Mouse (Mus musculus): ENCODE data around the gene Lrrc8a.

Gene Lrrc8a

DNA sequence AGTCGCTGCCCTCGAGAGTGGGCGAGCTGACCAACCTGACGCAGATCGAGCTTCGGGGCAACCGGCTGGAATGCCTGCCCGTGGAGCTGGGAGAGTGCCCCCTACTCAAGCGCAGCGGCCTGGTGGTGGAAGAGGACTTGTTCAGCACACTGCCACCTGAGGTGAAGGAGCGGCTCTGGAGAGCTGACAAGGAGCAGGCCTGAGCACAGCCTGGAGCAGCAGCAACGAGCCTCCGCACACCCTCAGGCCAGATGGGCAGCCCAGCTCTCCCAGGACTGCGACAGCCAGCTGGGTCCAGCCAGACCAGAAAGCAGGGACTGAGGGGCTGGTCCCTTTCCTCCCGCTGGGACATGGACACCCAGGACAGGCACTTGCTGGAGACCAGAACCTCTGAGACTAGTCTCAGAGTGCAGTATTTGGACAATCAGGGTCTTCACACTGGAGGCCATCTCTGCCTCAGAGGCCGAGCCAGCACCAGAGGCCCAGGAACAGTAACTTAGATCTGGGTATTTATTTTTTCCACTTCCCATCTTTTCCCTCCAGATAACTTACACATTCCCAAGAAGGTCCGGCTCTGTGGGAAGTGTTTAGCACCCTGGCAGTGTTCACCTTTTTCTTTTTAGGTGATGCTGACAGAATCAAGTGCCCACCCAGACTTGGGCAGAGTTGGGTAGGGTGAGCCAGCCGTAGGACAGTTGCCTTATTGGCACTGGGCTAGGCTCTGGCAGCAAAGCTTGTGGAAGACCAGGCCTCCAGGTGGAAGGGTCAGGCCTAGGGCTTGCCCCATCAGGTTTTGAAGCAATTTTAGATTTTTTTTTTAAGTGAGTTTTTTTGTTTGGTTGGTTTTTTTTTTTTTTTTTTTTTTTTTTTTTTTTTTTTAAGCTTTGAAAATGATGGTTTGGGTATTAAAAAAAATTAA is 24.7 kb downstream of the Lrrc8a start:
- DNase-seq, result peak; percentile 94

DNA sequence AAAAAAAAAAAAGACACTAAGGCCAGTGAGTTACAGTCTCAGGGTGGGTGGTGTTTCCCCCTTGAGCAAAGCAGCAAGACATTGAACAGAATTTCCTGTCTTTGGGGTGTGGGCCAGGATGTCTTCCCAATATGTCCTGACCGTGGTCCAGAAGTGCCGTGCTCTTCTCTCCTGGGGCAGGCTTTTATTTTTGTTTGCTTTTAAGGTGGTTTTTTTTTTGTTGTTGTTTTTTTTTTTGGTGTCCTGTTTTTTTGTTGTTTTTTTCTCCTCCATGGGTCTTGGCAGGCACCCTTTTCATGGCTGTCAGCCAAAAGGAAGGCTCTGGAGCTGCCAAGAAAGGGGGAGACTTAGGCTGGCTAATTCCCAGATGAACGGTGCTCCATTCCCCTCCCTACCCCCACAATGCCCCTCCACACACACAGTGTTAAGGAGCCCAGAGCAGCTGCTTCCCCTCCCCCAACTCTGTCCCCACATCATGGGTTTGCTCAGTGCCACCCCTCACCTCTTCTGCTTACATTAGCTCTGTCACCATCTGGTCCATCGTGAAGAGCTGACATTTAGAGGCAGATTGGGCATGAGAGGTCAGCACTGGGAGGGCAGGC is 25.4 kb downstream of the Lrrc8a start:
- peak; percentile 97 for DNase-seq

DNA sequence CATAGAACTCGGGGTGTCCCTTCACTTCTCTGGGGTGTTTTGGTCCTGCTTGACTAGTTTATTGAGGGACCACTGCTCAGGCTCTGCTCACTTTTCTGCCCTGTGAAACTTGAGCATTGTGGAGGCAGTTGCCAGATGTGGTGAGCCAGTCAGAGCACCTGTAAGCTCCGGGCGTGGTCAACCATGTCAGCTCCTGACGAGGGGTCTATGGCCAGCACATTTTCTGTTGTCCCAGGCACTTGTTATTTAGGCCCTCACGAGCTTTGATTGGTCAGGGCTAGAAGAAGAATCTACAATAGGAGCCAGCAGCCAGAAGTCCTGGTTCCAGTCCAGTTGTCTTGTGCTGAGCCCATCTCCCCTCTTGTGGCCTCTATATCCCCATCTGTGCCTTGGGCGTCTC is 26.3 kb downstream of the Lrrc8a start:
- peak; percentile 93 for DNase-seq

DNA sequence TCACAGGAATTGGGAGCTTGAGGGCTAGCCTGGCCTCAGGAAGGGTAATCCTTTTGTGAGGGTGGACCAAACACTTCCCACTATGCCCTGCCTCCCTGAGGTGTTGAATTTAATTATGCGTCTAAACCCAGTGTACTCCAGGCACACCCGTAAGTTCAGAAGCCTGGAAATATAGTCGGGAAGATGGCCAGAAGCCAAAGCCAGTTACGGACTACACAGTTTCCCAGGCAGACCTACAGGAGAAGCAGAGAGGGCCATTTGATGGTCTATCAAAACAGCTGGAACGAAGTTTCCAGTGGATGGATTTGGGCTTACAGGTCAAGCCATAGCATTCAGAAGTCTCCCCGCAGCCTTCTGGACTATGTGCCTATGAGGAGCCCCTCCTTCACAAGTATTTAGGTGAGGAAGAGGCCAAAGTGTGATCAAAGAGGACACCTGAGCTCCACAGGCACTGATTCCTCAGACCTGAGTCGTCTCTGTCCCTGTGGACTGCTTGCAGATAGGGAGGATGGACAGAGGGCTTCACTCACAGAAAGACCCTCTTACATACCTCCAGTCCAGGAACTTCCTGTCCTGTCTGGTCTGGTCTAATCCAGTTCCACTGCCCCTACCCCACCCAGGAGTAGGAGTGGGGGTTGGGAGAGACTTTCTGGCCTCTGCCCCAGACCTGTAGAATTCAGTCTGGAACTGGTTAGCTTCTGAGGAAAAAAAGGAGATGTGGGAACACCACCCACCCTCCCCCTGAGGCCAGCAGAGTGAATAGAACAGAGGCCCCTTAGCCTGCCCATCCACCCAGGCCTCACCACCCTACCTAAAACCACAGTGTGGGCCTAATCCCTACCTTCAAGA is 27.4 kb downstream of the Lrrc8a start:
- peak; percentile 95 for DNase-seq

DNA sequence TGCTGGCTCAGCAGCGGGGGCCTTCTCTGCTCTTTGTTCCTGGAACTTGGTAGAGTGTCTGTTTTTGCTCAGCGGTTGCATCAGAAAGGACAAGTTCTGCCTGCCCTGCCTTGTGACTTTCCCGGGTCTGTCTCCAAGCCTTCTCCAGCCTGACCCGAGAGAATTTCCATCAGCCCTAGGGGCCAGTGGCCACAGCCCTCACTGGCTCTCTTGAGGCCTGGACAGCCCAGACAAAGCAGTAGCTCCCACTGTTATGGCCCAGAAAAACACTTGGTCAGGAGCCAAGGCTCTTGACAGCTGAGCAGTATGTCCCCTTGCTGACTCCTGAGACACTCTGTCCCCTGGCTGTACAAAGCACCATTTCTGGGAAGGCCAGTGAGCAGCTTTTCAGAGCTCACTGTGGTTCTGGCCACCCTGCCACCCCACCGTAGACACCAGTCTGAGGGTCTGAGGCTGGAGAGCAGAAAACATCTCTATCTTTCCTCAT is 28.3 kb downstream of the Lrrc8a start, which contains the start of gene Phyhd1:
Gene Phyhd1, plus strand, starts transcription at position 437 of the 487 bp plus-strand sequence.
- DNase-seq, result peak; percentile 100

DNA sequence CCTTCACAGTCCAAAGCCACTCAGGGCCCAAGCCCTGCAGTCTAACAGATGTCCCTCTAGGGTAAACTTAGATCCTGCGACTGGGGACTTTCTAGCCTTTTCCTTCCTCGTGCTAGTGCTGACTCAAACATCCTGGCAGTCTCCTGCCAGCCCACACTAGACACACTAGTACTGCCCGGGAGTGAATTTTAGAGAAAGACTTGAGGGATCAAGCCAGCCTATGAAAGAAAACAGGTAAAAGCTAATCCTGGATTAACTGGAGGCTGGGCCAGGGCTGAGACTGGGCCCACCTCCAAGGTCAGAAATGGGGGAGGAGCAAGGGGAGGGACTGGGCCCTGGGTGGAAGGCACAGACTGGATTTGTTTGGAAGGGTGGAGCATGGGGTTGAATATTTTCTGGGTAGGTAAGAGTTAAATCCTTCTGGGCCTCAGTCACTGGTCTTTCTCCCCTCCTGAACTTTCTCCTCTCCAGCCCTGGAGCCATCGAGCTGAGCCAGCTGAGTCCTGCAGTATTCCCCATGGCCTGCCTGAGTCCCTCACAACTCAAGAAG is 29.0 kb downstream of the Lrrc8a start:
- peak; percentile 98 for DNase-seq

DNA sequence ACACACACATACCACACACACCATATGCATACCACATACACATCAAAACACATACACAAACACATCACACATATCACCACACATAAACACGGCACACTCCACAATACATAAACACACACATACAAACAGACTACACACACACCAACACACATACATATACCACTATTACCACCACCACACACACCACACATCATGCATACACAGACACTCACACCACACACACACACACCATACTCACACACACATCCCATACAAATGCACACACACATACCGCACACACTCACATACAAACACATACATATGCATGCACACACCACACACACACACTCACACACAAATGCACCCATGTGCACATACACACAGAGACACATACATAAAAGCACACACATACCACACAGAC is 30.0 kb downstream of the Lrrc8a start:
- DNase-seq, result no peak

DNA sequence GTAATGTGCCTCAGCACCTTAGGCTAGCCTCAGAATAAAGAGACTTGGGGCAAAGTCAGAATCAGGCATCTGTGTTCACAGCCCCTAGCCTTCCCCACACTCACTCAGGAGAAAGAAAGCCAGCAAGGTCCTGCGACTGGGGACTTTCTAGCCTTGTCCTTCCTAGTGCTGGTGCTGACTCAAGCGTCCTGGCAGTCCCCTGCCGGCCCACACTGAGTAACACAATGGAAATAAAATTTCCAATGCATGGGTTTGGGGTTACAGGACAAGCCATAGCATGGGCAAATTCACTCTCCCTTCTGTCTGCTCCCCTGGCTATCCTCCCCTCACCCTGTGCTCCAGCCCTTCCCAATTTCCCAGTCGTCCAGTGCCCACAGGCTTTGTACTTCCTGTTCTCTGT is 30.9 kb downstream of the Lrrc8a start:
- DNase-seq, result peak; percentile 93

DNA sequence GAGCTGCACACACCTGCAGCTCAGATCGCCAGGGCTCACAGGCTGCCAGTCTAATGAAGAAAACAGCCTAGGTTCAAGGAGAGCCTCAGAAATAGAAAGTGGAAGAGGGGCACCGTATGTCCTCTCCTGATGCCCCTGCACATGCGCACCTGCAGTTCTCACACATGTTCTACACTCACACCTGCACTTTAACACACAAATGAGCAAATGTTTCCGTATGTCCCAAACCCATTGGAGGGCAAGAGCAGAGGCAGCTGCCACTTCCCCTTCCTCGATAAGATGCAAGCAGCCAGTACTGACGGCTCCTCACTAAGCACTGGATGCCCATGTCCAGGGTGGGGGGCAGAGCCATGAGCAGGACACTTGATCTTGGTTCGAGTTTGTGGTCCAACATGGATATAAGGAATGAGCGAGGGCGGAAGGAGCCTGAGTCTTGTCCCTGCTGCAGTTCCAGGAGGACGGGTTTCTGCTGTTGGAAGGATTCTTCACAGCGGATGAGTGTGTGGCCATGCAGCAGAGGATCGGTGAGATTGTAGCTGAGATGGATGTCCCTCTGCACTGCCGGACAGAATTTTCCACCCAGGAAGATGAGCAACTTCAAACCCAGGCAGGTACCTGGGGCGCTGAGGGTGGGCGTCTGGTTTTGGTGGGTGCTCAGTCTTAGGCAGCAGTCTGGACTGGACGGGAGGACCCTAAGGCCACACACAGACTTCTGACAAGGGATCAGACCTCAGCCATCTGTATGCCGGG is 31.9 kb downstream of the Lrrc8a start:
- peak; percentile 95 for DNase-seq

DNA sequence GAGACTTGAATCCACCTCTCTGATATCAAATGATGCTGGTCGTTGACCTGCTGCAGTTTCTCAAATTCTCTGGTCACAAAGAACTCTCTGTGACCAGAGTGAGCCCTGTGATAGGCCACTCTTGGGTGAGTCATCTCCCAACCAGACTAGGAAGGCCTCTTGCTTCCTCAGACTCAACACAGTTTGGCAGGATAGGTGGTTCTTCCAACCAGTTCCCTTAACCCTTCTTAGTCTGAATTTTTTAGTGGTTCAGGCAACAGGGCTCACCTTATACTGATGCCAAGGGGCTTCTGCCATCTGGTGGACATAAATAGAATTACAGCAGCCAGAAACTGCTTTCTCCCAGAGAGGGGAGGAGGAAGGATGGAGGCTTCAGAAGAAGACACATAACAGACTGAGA is 32.6 kb downstream of the Lrrc8a start:
- peak; percentile 99 for DNase-seq

DNA sequence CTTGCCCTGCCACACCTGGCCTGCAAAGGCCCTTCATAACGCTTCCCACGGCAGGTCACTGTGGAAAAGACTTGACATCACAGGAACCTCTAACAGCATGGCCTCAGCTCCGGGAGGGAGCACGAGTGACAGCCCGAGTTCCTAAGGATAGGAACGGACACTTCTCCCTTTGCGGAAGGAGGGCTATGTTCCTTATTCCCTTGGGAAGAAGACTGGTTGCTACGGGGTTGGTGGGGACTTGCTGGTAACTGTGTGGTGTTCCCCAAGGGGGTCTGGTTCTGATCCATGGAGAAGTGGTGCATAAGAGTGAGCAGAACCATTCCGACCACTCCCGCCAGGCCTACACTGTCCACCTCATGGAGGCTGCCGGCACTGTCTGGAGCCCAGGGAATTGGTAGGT is 43.2 kb downstream of the Lrrc8a start, which contains the start of gene Gm28038:
Gene Gm28038, plus strand, starts transcription at position 301 of the 400 bp plus-strand sequence.
- peak; percentile 86 for DNase-seq

DNA sequence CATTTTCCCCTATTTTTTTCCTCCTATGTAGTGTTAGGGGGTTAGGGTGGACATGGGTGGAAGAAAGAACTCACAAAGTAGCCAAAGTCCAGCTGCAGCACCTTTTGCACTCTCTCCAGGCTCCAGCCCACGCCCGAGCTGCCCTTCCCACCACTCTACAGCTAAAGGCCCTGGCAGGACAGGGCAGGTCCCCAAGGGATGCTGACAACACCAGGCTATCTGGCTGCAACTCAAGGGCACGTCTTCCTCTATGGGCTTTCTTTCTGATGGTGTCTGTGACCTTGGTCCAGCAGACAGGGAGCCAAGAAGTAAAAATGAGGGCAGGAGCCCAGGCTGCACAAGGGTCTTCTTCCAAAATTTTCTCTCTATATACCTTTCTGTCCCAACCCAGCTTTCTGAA is 44.1 kb downstream of the Lrrc8a start:
- DNase-seq, result peak; percentile 91

DNA sequence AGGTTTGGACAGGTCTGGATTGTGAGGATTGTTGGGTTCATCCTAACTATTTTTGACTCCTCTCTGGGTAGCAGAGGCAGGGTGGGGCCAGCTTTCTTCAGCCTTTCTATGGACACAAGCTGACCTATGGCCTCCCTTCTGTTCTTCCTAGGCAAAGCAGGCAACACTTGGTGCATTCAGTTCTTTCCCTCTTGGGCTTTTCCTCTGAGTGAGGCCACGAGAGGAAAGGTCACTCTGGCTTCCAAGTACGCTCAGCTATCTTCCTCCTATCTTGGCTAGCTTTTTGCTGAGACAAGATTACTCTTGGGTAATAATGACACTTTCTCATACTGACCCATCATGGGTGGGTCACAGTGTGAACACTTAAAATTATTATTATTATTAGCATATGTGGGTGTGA is 45.7 kb downstream of the Lrrc8a start:
- DNase-seq, result no peak

DNA sequence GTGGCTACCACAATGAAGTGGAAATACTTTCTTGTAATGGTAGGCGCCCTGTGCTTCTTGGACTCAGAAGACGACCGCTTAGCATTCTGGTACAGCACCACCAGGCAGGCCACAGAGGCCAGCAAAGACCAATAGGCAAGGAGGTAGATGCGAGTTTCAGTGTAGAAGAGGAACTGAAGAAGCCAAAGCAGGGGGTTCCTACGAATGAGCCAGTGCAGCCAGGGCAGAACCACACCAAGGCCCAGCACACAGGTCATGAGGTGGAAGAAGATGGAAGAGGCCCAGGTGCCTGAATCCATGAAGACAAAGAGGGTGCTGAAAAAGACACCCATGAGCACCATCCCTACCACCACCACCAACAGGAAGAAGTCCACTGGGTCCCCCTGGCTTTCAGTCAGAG is 47.5 kb downstream of the Lrrc8a start:
- peak; percentile 90 for DNase-seq

DNA sequence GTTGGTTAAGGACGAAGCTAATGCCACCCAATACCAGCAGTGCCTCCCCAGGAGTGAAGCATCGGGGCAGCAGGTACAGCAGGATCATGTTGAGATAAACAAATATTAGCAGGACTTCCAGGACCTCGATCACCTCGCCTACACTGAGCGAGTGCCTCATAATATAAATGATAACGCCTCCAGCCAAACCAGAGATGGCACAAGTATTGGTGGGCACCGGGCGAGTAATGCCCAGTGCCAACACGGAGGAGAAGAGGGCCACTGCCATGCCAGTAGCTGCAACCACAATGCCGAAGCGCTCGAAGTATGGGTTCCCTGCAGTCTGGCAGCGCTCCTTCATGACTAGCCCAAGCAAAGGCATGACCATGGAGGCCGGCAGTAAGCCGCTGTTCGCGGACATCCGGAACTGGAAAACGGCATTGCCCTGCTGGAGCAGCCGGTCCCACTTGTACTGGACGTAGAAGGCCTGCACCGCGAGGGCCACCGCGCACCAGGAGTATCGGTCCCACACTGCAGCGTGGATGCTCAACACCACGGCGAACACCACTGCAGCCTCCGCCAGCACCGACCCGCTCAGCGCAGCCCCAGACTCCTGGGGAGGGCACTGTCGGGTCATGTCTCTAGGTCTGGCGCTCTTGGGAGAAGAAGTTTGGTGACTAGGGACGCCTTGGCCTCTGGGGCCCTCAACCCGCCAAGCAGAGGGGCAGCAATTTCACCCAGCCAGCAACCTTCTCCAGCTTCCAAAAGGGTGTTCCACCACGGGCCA is 48.1 kb downstream of the Lrrc8a start:
- DNase-seq, result peak; percentile 92

DNA sequence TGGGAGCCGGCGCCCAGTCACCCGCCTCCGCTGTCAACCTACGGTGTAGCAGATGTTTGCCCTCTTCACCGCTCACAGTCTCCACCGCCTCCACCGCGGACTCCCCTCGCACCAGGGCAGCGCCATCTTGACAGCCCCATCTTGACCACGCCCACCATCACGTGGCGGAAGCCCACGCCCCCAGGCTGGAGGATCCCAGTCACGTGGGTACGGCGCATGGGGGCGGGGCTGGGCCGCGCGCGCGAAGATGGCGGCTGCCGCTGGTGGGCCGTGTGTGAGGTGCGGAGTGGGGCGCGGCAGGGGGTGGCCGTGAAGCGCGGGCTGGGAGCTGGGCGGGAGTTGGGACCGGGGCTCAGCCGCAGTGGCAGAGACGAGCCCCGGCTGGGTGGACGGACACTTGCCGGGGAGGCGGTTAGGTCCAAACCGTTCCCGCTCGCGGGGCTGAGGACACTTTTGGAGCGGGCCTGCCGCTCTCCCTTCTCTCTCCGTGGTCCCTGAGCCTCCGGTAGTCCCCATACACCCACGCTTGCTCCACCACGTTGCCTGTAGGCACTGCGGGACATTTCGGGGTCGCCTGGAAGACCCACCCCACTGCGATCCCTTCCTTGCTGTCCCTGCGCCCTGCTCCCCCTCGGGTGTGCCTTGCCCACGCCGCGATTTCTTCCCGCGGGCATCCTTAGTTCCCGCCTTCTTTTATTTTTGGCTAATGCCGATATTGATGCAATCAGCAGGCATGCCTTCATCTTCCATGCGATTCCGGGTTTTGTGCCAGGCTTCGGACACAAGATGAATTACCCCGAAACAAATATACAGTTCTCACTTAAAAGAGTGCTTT is 48.9 kb downstream of the Lrrc8a start, which contains the start of the genes Dolk and Nup188:
Gene Dolk, minus strand, starts transcription at position 143 of the 835 bp plus-strand sequence.
Gene Nup188, plus strand, starts transcription at position 206 of the 835 bp plus-strand sequence.
- peak; percentile 100 for DNase-seq

DNA sequence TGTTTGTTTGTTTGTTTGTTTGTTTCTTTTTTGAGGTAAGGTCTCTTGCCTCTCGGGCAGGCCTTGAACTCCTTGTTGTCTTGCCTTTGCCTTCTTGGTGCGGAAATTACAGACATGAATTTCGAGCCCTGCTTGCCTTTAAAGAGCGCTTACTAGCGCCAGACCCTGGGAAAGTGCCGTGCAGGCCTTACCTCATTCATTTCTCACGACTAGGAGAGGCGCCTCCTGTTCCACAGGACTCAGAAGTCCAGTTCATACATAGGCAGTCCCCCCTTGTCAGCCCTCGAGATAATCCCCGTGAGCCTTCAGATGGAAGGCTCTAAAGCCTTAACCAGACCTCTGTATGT is 49.5 kb downstream of the Lrrc8a start:
- no peak for DNase-seq

DNA sequence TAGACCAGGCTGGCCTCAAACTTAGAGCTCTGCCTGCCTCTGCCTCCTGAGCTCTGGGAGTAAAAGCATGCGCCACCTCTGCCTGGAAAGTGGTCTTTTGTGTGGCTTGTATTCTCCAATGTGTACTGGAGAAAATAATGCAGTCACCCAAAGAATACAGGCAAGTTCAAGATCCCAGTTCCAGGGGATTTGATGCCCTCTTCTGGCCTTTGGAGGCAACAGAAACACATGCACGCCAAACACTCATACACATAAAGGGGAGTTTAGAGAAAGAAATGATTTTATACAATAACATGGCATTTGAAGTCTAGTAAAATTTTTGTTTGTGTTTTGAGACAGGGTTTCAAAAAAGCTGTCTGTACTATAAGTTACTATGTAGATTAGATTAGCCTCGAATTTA is 62.0 kb downstream of the Lrrc8a start:
- DNase-seq, result no peak

DNA sequence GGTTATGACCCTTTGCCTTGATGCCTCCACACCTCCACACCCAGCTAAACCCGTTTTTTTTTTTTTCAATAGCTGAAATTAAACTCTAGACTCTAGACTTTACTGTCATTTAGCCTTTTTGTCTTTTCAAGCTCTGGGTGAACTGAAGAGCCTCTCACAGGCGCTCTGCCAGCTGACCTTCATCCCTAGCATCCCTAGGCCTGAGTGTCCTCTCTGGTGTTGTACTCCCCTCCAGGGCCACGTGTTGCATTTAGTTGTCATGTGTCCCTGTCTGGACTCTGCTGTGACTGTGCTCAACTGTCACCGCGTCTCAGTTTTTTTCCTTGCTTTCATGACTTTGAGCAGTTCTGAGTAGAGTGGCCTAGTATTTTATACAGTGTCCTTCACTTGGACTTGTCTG is 62.5 kb downstream of the Lrrc8a start:
- DNase-seq, result no peak

DNA sequence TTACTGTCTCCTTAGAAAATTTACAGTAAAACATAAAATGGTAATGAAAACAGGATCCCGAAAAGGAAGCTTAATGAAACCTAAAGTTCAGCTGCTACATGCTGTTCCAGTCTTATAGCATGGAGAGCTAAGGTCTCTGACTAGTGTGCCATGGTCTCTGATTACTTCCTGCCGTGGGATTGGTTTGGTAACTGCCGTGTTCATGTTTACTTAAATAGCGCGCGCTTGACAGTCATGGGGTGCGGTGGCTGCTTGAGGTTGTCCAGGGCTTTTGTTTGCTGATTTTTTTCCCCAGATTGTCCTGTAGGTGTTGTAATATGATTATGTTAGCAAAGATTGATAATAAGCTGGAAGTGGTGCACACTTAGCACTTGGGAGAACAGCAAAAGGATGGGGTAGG is 68.6 kb downstream of the Lrrc8a start:
- DNase-seq, result no peak

Measured in heart, adult 11 months (tissue).